In genomic region chr11:16957030-16957429, GRCm38 (mm10) we compare ENCODE assay signal across 17 mouse cellular contexts.
A peak's percentile ranks its signal among the peaks of the same experiment; 100 is the strongest.
DNase-seq lines count a peak whose midpoint lies in the region.
"Had no signal": no experiment of that assay in that cellular context is flagged by ENCODE, and none has a peak within 500 bp of the region (broad histone marks: within the 10 kb centered on the region; RNA-seq: fewer than 3 reads in every experiment).

No protein-coding gene starts in this region.

- peak; percentile 14 to 37 for DNase-seq in B cell, adult 2 months
- DNase-seq in CD4-positive, CD25-positive, alpha-beta regulatory T cell, adult 2 months (ENCODE audit: low read depth, low spot score): peak; percentile 41
- peak; percentile 58 for DNase-seq in induced T-regulatory cell, adult 2 months (ENCODE audit: low read depth)
- DNase-seq in naive thymus-derived CD4-positive, alpha-beta T cell, adult 2 months (ENCODE audit: low read depth): peak; percentile 28
- no peak for DNase-seq in thymus, adult 18-20 months
- no peak for DNase-seq in frontal cortex, postnatal 36 days (ENCODE audit: low spot score in 2 of 2)
- no peak for DNase-seq in thymus, postnatal 10 days (ENCODE audit: low spot score in 2 of 2)
- DNase-seq: adrenal gland, postnatal 25 days; cerebellum, adult 18-20 months; cerebellum, postnatal 14 days; gastrocnemius, postnatal 14 days; kidney, adult 11 months; kidney, postnatal 25 days; liver, embryonic 13.5 days; lung, embryonic 14.5 days; lung, postnatal 14 days; thymus, postnatal 4 days had no signal

Comparison
In these comparisons a context has a peak if more than half of its experiments do, and no peak if none do; other contexts are left out.
1. DNase-seq: peak in B cell, adult 2 months (2 of 2), CD4-positive, CD25-positive, alpha-beta regulatory T cell, adult 2 months (single experiment), induced T-regulatory cell, adult 2 months (single experiment) and naive thymus-derived CD4-positive, alpha-beta T cell, adult 2 months (single experiment); none in thymus, adult 18-20 months (0 of 2), frontal cortex, postnatal 36 days (0 of 2) and thymus, postnatal 10 days (0 of 2).